Mouse (Mus musculus) midbrain, embryonic 16.5 days (tissue): ENCODE results near the gene Sirt2. TPM values are rescaled to one million over a fixed set of nuclear protein-coding genes. Genes with fewer than 3 reads are reported as not detected.

Experiments
- ATAC-seq: fragments of 200-750 bp; cut with Nextera tagmentation; 2 replicates; pipeline ENCODE4 v1.8.0; 2017; ENCODE audit warnings: moderate TSS enrichment
- H3K27ac ChIP-seq: fragments of 300-500 bp; sonication (generic); 2 replicates; pipeline ENCODE4 v1.5.1; 2014; ENCODE audit warnings: mild to moderate bottlenecking, low read length, mixed read lengths
- H3K27me3 ChIP-seq: fragments of 300-500 bp; sonication (generic); 2 replicates; pipeline ENCODE4 v1.6.1; 2014; ENCODE audit warnings: low read depth, low read length, mixed read lengths; ENCODE audit not compliant: control insufficient read depth, insufficient read depth
- H3K36me3 ChIP-seq: fragments of 300-500 bp; sonication (generic); 2 replicates; pipeline ENCODE4 v1.6.1; 2014; ENCODE audit warnings: mild to moderate bottlenecking, low read length, moderate library complexity, mixed read lengths; ENCODE audit not compliant: control insufficient read depth, insufficient read depth
- H3K4me1 ChIP-seq: fragments of 300-500 bp; sonication (generic); 2 replicates; pipeline ENCODE4 v1.6.1; 2014; ENCODE audit warnings: mild to moderate bottlenecking, low read length, mixed read lengths; ENCODE audit not compliant: control insufficient read depth, insufficient read depth
- H3K4me2 ChIP-seq: fragments of 300-500 bp; sonication (generic); 2 replicates; pipeline ENCODE4 v1.6.1; 2014; ENCODE audit warnings: mild to moderate bottlenecking, low read length, mixed read lengths
- H3K4me3 ChIP-seq: fragments of 300-500 bp; sonication (generic); 2 replicates; pipeline ENCODE4 v1.5.1; 2014; ENCODE audit warnings: low read depth, mild to moderate bottlenecking, low read length, moderate library complexity, mixed read lengths
- H3K9ac ChIP-seq: fragments of 300-500 bp; sonication (generic); 2 replicates; pipeline ENCODE4 v1.6.1; 2014; ENCODE audit warnings: low read depth, low read length, mixed read lengths
- H3K9me3 ChIP-seq: fragments of 300-500 bp; sonication (generic); replicated peaks from 2 replicates; pipeline ENCODE4 v1.6.1; 2014; ENCODE audit warnings: mild to moderate bottlenecking, low read length, mixed read lengths; ENCODE audit not compliant: control insufficient read depth, poor library complexity, severe bottlenecking
- WGBS: fragments of 180-500 bp; shearing (Covaris S2); extraction: QIAGEN DNeasy Blood & Tissue Kit; methylation state at CpG from one replicate; pipeline ENCODE4 v1.1.7; 2014; 5-methylcytosine and 5-hydroxymethylcytosine counted together
- polyA plus RNA-seq: library from polyadenylated mRNA; unstranded; fragments of >200 nt; fragmentation: Nextera tagmentation; extraction: Ambion mirVana; gene quantifications from 2 replicates; pipeline ENCODE4 v1.2.1, GENCODE M21; 2015

The Sirt2 gene
- polyA plus RNA-seq, 1 experiment from 2014 or later: 117 TPM

DNA sequence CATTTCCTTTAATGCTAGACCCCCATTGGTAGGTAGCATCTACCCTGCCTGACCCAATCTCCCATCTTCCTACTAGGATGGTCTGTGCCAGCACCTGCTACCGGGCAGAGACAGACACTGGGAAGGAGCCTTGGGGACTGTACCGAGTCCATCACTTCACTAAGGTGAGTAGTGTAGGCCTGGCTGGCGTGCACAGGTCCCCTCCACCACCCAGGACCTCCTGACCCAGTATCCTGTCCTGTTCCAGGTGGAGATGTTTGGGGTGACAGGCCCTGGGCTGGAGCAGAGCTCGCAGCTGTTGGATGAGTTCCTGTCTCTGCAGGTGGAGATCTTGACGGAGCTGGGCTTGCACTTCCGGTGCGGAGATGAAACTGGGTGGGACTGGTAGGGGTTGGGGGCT is 16.6 kb upstream of the Sirt2 start:
- no peak overlapping the region for H3K9ac ChIP-seq
- no peak overlapping the region for H3K4me2 ChIP-seq
- no peaks in the 10 kb centered on the region for H3K9me3 ChIP-seq
- no peak overlapping the region for H3K27ac ChIP-seq
- H3K4me3 ChIP-seq: no peak overlapping the region
- ATAC-seq: no peak
- no peaks in the 10 kb centered on the region for H3K27me3 ChIP-seq
- H3K36me3 ChIP-seq: no peaks in the 10 kb centered on the region
- no peaks in the 10 kb centered on the region for H3K4me1 ChIP-seq
- 98% methylated on average over 7 of the region's 7 CpGs for WGBS

DNA sequence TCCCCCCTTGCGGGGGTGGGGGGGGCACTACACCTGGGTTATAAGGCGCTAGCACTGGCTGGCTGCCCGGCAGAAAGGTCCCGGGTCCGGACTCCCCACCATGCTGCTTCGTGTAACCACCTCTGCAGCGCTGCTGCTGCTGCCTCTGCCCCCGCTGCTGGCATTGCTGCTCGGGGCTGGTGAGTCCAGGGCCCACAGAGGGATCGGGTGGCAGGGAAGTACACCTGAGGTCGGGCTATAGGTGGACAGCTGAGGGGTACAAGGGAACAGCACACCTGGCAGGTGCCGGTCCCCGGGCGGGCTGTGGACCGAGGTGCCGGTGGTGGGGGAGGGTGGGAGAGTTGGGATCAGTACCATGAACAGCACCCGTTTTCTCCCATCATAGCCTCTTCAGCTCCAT is 10.5 kb upstream of the Sirt2 start, which contains the start of gene Ccer2:
Gene Ccer2, plus strand, starts transcription at position 96 of the 400 bp plus-strand sequence.
- H3K9me3 ChIP-seq: no peaks in the 10 kb centered on the region
- peak within 1 kb of the TSS; percentile 22 for H3K4me3 ChIP-seq
- H3K27me3 ChIP-seq: peaks cover 6% of the 10 kb centered on the region; the same call in 1 of the 2 replicates
- peak within 1 kb of the TSS; percentile 52 for H3K4me2 ChIP-seq
- peak within 1 kb of the TSS; percentile 50 for H3K9ac ChIP-seq
- peaks cover 5% of the 10 kb centered on the region for H3K4me1 ChIP-seq
- no peak for ATAC-seq
- 2% methylated on average over 16 of the region's 17 CpGs for WGBS
- no peak within 1 kb of the TSS for H3K27ac ChIP-seq
- H3K36me3 ChIP-seq: peaks cover 9% of the 10 kb centered on the region; the same call in 1 of the 2 replicates

DNA sequence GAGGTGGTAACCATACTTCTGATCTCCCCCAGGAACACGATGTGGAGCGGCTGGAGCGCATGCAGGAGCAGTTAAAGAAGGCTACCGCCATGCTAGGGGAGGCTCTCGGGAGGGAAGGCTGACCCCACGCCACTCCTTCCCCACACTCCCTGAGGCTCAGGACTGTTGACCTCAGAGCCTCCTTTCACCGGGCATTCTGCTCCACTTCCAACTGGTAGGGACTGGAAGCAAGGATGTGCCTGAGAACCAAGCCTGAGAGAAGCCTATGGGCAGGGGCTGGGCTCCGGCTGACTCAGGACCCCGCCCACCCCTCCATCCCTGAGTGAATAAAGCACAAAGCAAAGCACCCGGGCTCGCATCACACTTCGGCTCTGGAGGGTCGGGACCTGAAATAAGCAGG is 7.9 kb upstream of the Sirt2 start:
- Histone ChIP-seq H3K4me2 (no peak overlapping the region), H3K9me3 (no peaks in the 10 kb centered on the region), H3K9ac (no peak overlapping the region), H3K36me3 (peaks cover 13% of the 10 kb centered on the region; the same call in 1 of the 2 replicates), H3K27me3 (peaks cover 6% of the 10 kb centered on the region; the same call in 1 of the 2 replicates), H3K4me1 (peaks cover 5% of the 10 kb centered on the region), H3K4me3 (no peak overlapping the region), H3K27ac (no peak overlapping the region)
- WGBS: 80% methylated on average over 13 of the region's 13 CpGs
- ATAC-seq: no peak

DNA sequence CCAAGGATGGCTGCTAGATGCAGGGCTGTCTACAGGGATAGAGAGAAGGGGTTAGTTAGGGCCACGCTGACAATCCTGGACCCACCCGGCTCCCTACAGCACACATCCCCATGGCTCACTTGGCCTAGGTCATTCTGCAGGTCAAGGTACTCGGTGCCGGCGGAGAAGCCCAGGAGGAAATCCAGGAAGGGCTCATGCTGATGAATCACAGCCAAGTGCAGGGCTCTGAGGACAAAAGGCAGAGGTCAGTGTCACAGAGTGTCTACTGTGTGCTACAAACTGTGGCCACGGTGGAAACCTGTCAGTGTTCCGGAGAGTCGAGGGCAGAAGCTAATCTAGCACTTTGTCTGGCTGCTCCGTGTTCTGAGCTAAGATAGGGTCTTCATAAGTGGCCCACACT is 4.6 kb upstream of the Sirt2 start:
- WGBS: 92% methylated on average over 9 of the region's 9 CpGs
- ATAC-seq: no peak
- Histone ChIP-seq H3K9ac (no peak overlapping the region), H3K4me2 (no peak overlapping the region), H3K4me1 (peaks cover 11% of the 10 kb centered on the region), H3K4me3 (no peak overlapping the region), H3K9me3 (no peaks in the 10 kb centered on the region), H3K36me3 (peaks cover 13% of the 10 kb centered on the region; the same call in 1 of the 2 replicates), H3K27me3 (no peaks in the 10 kb centered on the region), H3K27ac (no peak overlapping the region)

DNA sequence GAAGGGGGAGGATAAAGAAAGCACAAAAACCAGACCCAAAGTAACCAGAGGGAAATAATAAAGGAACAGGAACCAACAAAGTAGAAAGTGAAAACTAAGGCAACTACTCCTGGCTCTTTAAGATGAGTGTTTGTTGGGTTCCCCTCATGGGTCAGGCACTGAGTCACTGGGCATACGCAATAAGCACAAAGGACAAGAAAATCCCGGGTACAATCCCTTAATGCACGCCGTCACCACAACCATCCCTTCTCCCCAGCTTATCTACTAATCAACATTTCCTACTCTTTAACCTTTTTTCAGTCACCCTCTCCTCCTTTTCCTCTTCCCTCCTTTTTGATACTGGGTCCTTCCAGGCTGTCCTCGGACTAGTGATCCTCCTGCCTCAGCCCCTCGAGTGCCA is 1.3 kb upstream of the Sirt2 start:
- peak overlapping the region; percentile 69; the same call in 1 of the 2 replicates for H3K4me3 ChIP-seq
- H3K9me3 ChIP-seq: no peaks in the 10 kb centered on the region
- WGBS: 82% methylated on average over 6 of the region's 6 CpGs
- peak overlapping the region; percentile 65 for H3K4me2 ChIP-seq
- H3K9ac ChIP-seq: no peak overlapping the region
- H3K27me3 ChIP-seq: no peaks in the 10 kb centered on the region
- peaks cover 25% of the 10 kb centered on the region for H3K4me1 ChIP-seq
- H3K27ac ChIP-seq: no peak overlapping the region
- no peak for ATAC-seq
- H3K36me3 ChIP-seq: peaks cover 4% of the 10 kb centered on the region; the same call in 1 of the 2 replicates

DNA sequence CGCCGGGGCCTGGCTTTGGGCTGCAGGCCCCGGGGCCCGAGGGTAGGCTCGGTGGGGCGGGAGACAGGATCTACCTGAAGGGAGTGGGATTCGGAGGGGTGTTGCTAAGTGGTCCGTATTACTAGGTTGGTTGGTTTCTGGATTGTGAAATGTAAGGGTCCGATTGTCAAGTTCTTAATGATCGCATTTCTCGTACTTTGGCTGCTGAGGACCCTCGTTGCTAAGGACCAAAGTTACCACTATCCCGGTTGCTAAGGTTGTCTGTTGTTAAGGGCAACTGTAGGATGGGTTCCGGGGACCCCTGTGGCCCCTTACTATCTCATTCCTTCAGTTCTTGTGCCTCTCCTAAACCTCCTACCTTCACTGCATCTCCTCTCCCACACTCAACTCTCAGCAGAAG is 375 bp downstream of the Sirt2 start:
- no peaks in the 10 kb centered on the region for H3K9me3 ChIP-seq
- no peaks in the 10 kb centered on the region for H3K27me3 ChIP-seq
- H3K27ac ChIP-seq: no peak overlapping the region
- H3K4me2 ChIP-seq: peak overlapping the region; percentile 61
- H3K36me3 ChIP-seq: 0 out of 2 replicates have a peak, but pooled peaks cover under 1% of the 10 kb centered on the region
- peak overlapping the region; percentile 69 for H3K4me3 ChIP-seq
- ATAC-seq: peak; percentile 33
- peaks cover 25% of the 10 kb centered on the region for H3K4me1 ChIP-seq
- WGBS: 2% methylated on average over 14 of the region's 14 CpGs
- peak overlapping the region; percentile 73 for H3K9ac ChIP-seq

DNA sequence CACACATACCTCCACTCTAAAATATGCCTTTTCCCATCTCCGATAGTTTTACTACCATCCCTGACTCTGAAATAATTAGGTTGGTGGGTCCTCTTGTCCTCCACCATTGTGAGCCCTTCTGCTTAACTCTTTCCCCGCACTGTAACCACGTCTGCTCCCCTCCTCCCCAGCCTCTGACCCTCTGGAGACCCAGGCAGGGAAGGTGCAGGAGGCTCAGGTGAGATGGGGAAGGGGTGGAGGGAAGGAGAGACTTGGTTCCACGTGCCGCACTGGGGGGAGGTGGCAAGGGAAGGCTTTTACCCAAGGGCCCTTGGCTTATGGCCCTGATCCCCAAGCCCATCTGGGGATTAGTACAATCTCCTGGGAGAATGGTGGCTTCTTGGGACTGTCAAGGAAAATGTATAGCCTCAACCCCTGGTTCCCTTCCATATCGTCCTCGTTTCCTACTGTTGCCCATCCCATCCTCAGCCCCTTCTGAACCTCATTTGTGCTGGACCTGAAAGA is 979 bp downstream of the Sirt2 start, which contains the start of gene Nfkbib:
Gene Nfkbib, minus strand, starts transcription at position 51 of the 504 bp plus-strand sequence.
- WGBS: 68% methylated on average over 7 of the region's 7 CpGs
- H3K9ac ChIP-seq: peak within 1 kb of the TSS; percentile 73
- no peaks in the 10 kb centered on the region for H3K9me3 ChIP-seq
- no peak within 1 kb of the TSS for H3K27ac ChIP-seq
- H3K36me3 ChIP-seq: 0 out of 2 replicates have a peak, but pooled peaks cover 5% of the 10 kb centered on the region
- H3K4me2 ChIP-seq: peak within 1 kb of the TSS; percentile 61
- H3K27me3 ChIP-seq: no peaks in the 10 kb centered on the region
- peaks cover 25% of the 10 kb centered on the region for H3K4me1 ChIP-seq
- H3K4me3 ChIP-seq: peak within 1 kb of the TSS; percentile 69
- no peak for ATAC-seq

DNA sequence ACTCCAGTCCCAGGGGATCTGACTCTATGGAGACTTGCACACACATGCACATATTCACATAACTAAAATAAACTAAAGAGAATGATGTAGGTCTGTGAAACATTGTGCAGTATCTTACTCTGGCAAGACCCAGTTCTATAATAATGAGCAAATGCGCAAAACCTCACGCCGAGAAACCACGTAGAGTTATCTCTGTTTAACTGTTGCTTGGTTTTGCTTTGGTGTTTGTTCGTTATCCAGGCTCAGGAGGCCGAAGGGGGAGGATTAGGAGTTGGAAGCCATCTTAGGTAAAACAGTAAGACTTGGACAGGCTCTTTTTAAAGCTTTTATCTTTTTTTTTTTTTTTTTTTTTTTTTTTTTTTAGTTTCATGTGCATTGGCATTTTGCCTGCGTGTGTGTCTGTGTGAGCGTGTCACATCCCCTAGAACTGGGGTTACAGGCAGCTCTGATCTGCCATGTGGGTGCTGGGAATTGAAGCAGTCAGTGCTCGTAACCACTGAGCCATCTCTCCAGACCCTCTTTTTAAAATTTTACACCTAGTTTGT is 3.0 kb downstream of the Sirt2 start:
- Histone ChIP-seq H3K27me3 (no peaks in the 10 kb centered on the region), H3K9ac (no peak overlapping the region), H3K4me1 (peaks cover 25% of the 10 kb centered on the region), H3K4me3 (no peak overlapping the region), H3K9me3 (no peaks in the 10 kb centered on the region), H3K4me2 (no peak overlapping the region), H3K36me3 (0 out of 2 replicates have a peak, but pooled peaks cover 5% of the 10 kb centered on the region), H3K27ac (no peak overlapping the region)
- 94% methylated on average over 9 of the region's 9 CpGs for WGBS
- no peak for ATAC-seq

DNA sequence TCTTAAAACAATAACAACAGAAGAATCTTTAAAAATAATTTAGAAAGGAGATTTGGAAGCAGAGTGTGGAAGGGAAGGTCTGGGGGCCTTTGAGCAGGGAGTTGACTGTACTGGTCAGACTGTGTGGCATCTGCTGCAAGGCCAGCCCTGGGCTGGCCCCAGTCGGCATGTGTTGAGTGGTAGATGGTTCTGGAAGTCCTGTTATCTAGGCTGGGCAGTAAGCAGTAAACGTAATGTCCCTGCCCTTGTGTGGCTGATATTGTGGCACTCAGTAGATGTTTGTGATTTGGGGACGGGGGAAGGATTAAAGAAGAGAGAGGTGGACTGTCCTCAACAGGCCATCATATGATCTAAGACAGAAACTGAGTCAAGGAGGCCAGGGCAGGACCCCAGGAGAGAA is 3.8 kb downstream of the Sirt2 start:
- H3K9ac ChIP-seq: no peak overlapping the region
- no peak overlapping the region for H3K27ac ChIP-seq
- 90% methylated on average over 3 of the region's 3 CpGs for WGBS
- H3K4me2 ChIP-seq: no peak overlapping the region
- peaks cover 19% of the 10 kb centered on the region for H3K4me1 ChIP-seq
- H3K9me3 ChIP-seq: no peaks in the 10 kb centered on the region
- H3K36me3 ChIP-seq: 0 out of 2 replicates have a peak, but pooled peaks cover 7% of the 10 kb centered on the region
- no peak for ATAC-seq
- no peaks in the 10 kb centered on the region for H3K27me3 ChIP-seq
- H3K4me3 ChIP-seq: no peak overlapping the region
